Mouse (Mus musculus): ENCODE results near the gene Sned1. TPM values are rescaled to one million over a fixed set of nuclear protein-coding genes. Genes with fewer than 3 reads are reported as not detected.

Sned1 gene
- polyA plus RNA-seq, 1 experiment from 2014 or later: 4.4 TPM

- no peak overlapping the region for H3K27ac ChIP-seq
- H3K4me3 ChIP-seq (replicated peaks): no peak overlapping the region
- H3K4me2 ChIP-seq (replicated peaks): no peak overlapping the region
- no peaks in the 10 kb centered on the region for H3K9me3 ChIP-seq
- 61% methylated on average over 5 of the region's 5 CpGs for whole genome bisulfite sequencing
- no peaks in the 10 kb centered on the region for H3K27me3 ChIP-seq (replicated peaks)
- H3K4me1 ChIP-seq (replicated peaks): peaks cover 25% of the 10 kb centered on the region
- ATAC-seq: no peak
- no peaks in the 10 kb centered on the region for H3K36me3 ChIP-seq
- no peak overlapping the region for H3K9ac ChIP-seq
Observed at GRCm38 (mm10) chr1:93214612-93215011, 21.0 kb upstream of the Sned1 start.

GRCm38 (mm10) chr1:93216839-93217497 lies 18.7 kb upstream of the Sned1 start:
- no peak overlapping the region for H3K4me2 ChIP-seq (replicated peaks)
- no peak overlapping the region for H3K9ac ChIP-seq
- peaks cover 6% of the 10 kb centered on the region; the same call in 1 of the 2 replicates for H3K4me1 ChIP-seq (replicated peaks)
- no peak overlapping the region for H3K27ac ChIP-seq
- H3K36me3 ChIP-seq: no peaks in the 10 kb centered on the region
- ATAC-seq: no peak
- 75% methylated on average over 9 of the region's 9 CpGs for WGBS
- H3K4me3 ChIP-seq (replicated peaks): no peak overlapping the region
- H3K9me3 ChIP-seq: no peaks in the 10 kb centered on the region
- no peaks in the 10 kb centered on the region for H3K27me3 ChIP-seq (replicated peaks)

- WGBS: 55% methylated on average over 7 of the region's 7 CpGs
- Histone ChIP-seq H3K27me3 (replicated peaks) (no peaks in the 10 kb centered on the region), H3K9me3 (no peaks in the 10 kb centered on the region), H3K27ac (no peak overlapping the region), H3K4me2 (replicated peaks) (no peak overlapping the region), H3K4me1 (replicated peaks) (0 out of 2 replicates have a peak, but pooled peaks cover 4% of the 10 kb centered on the region), H3K9ac (no peak overlapping the region), H3K4me3 (replicated peaks) (no peak overlapping the region), H3K36me3 (no peaks in the 10 kb centered on the region)
- no peak for ATAC-seq
Observed at GRCm38 (mm10) chr1:93217530-93217929, 18.1 kb upstream of the Sned1 start.

GRCm38 (mm10) chr1:93220776-93221175 lies 14.9 kb upstream of the Sned1 start:
- H3K9me3 ChIP-seq: no peaks in the 10 kb centered on the region
- WGBS: 74% methylated on average over 7 of the region's 7 CpGs
- no peak overlapping the region for H3K4me2 ChIP-seq (replicated peaks)
- H3K4me3 ChIP-seq (replicated peaks): no peak overlapping the region
- no peak overlapping the region for H3K9ac ChIP-seq
- no peak for ATAC-seq
- no peaks in the 10 kb centered on the region for H3K36me3 ChIP-seq
- H3K4me1 ChIP-seq (replicated peaks): peaks cover 8% of the 10 kb centered on the region; the same call in 1 of the 2 replicates
- H3K27ac ChIP-seq: no peak overlapping the region
- no peaks in the 10 kb centered on the region for H3K27me3 ChIP-seq (replicated peaks)

- H3K27ac ChIP-seq: no peak overlapping the region
- H3K9ac ChIP-seq: no peak overlapping the region
- no peaks in the 10 kb centered on the region for H3K9me3 ChIP-seq
- no peak overlapping the region for H3K4me3 ChIP-seq (replicated peaks)
- H3K4me2 ChIP-seq (replicated peaks): no peak overlapping the region
- peak; percentile 57 for ATAC-seq
- H3K36me3 ChIP-seq: no peaks in the 10 kb centered on the region
- 8% methylated on average over 18 of the region's 18 CpGs for WGBS
- H3K27me3 ChIP-seq (replicated peaks): no peaks in the 10 kb centered on the region
- peaks cover 12% of the 10 kb centered on the region for H3K4me1 ChIP-seq (replicated peaks)
Observed at GRCm38 (mm10) chr1:93223972-93224371, 11.7 kb upstream of the Sned1 start.

GRCm38 (mm10) chr1:93225226-93225625 lies 10.4 kb upstream of the Sned1 start:
- Histone ChIP-seq H3K9ac (no peak overlapping the region), H3K36me3 (no peaks in the 10 kb centered on the region), H3K27me3 (replicated peaks) (no peaks in the 10 kb centered on the region), H3K4me1 (replicated peaks) (peaks cover 12% of the 10 kb centered on the region), H3K9me3 (no peaks in the 10 kb centered on the region), H3K4me2 (replicated peaks) (no peak overlapping the region), H3K4me3 (replicated peaks) (no peak overlapping the region), H3K27ac (no peak overlapping the region)
- 37% methylated on average over 4 of the region's 4 CpGs for WGBS
- no peak for ATAC-seq

- Histone ChIP-seq H3K27me3 (replicated peaks) (no peaks in the 10 kb centered on the region), H3K27ac (no peak overlapping the region), H3K36me3 (no peaks in the 10 kb centered on the region), H3K9me3 (no peaks in the 10 kb centered on the region), H3K4me1 (replicated peaks) (peaks cover 11% of the 10 kb centered on the region), H3K4me3 (replicated peaks) (no peak overlapping the region), H3K9ac (no peak overlapping the region), H3K4me2 (replicated peaks) (no peak overlapping the region)
- 87% methylated on average over 5 of the region's 5 CpGs for WGBS
- ATAC-seq: no peak
Observed at GRCm38 (mm10) chr1:93225731-93226520, 9.7 kb upstream of the Sned1 start.

- no peaks in the 10 kb centered on the region for H3K9me3 ChIP-seq
- H3K4me2 ChIP-seq (replicated peaks): no peak overlapping the region
- H3K4me1 ChIP-seq (replicated peaks): peaks cover 8% of the 10 kb centered on the region
- no peak for ATAC-seq
- H3K27ac ChIP-seq: no peak overlapping the region
- no peak overlapping the region for H3K9ac ChIP-seq
- no peaks in the 10 kb centered on the region for H3K36me3 ChIP-seq
- 72% methylated on average over 7 of the region's 7 CpGs for WGBS
- H3K27me3 ChIP-seq (replicated peaks): no peaks in the 10 kb centered on the region
- H3K4me3 ChIP-seq (replicated peaks): no peak overlapping the region
Observed at GRCm38 (mm10) chr1:93227303-93227975, 8.2 kb upstream of the Sned1 start.

- H3K27me3 ChIP-seq (replicated peaks): no peaks in the 10 kb centered on the region
- no peak for ATAC-seq
- no peak overlapping the region for H3K4me2 ChIP-seq (replicated peaks)
- H3K9ac ChIP-seq: no peak overlapping the region
- H3K36me3 ChIP-seq: no peaks in the 10 kb centered on the region
- WGBS: 96% methylated on average over 7 of the region's 7 CpGs
- H3K4me3 ChIP-seq (replicated peaks): no peak overlapping the region
- H3K9me3 ChIP-seq: no peaks in the 10 kb centered on the region
- peaks cover 8% of the 10 kb centered on the region for H3K4me1 ChIP-seq (replicated peaks)
- H3K27ac ChIP-seq: no peak overlapping the region
Observed at GRCm38 (mm10) chr1:93227976-93228365, 7.7 kb upstream of the Sned1 start.

GRCm38 (mm10) chr1:93229221-93229620 lies 6.4 kb upstream of the Sned1 start:
- Histone ChIP-seq H3K27ac (no peak overlapping the region), H3K9me3 (no peaks in the 10 kb centered on the region), H3K9ac (no peak overlapping the region), H3K36me3 (no peaks in the 10 kb centered on the region), H3K4me1 (replicated peaks) (peaks cover 8% of the 10 kb centered on the region), H3K4me3 (replicated peaks) (no peak overlapping the region), H3K4me2 (replicated peaks) (no peak overlapping the region), H3K27me3 (replicated peaks) (no peaks in the 10 kb centered on the region; the same call in 1 of the 2 replicates)
- WGBS: 76% methylated on average over 6 of the region's 6 CpGs
- ATAC-seq: no peak

GRCm38 (mm10) chr1:93229626-93230025 lies 6.0 kb upstream of the Sned1 start:
- WGBS: 75% methylated on average over 4 of the region's 4 CpGs
- no peak for ATAC-seq

GRCm38 (mm10) chr1:93236545-93236924 lies 894 bp downstream of the Sned1 start:
- peaks cover 10% of the 10 kb centered on the region for H3K27me3 ChIP-seq (replicated peaks)
- WGBS: 16% methylated on average over 3 of the region's 3 CpGs
- peak overlapping the region; percentile 51 for H3K9ac ChIP-seq
- H3K4me3 ChIP-seq (replicated peaks): peak overlapping the region; percentile 56
- peaks cover 19% of the 10 kb centered on the region for H3K4me1 ChIP-seq (replicated peaks)
- peak overlapping the region; percentile 100 for H3K4me2 ChIP-seq (replicated peaks)
- ATAC-seq: peak; percentile 6; the same call in 1 of the 2 replicates
- H3K36me3 ChIP-seq: no peaks in the 10 kb centered on the region
- H3K9me3 ChIP-seq: no peaks in the 10 kb centered on the region
- H3K27ac ChIP-seq: no peak overlapping the region

More at GRCm38 (mm10) chr1:93229626-93230025, 6.0 kb upstream of the Sned1 start:
- H3K27ac ChIP-seq: no peak overlapping the region
- H3K4me2 ChIP-seq (replicated peaks): no peak overlapping the region
- H3K36me3 ChIP-seq: no peaks in the 10 kb centered on the region
- H3K9me3 ChIP-seq: no peaks in the 10 kb centered on the region
- H3K4me3 ChIP-seq (replicated peaks): no peak overlapping the region
- H3K4me1 ChIP-seq (replicated peaks): peaks cover 8% of the 10 kb centered on the region
- H3K9ac ChIP-seq: no peak overlapping the region
- no peaks in the 10 kb centered on the region; the same call in 1 of the 2 replicates for H3K27me3 ChIP-seq (replicated peaks)

All from intestine, embryonic 15.5 days (tissue).